Mouse (Mus musculus) cortical plate, adult 2 months (tissue): ENCODE data around the gene Fam198a.

Experiments used
- CTCF ChIP-seq: fragments of 200-500 bp; IDR thresholded peaks from 2 replicates; pipeline ENCODE4 v1.5.1; 2011; ENCODE audit warnings: mild to moderate bottlenecking, control low read depth, low read length; ENCODE audit not compliant: insufficient read depth; ENCODE audit errors: extremely low read depth
- POLR2A ChIP-seq: fragments of 200-500 bp; IDR thresholded peaks from 2 replicates; pipeline ENCODE4 v1.6.1; 2011; ENCODE audit warnings: mild to moderate bottlenecking, low read length, control low read depth; ENCODE audit not compliant: insufficient read depth; ENCODE audit errors: extremely low read depth

- TF ChIP-seq POLR2A (no peak), CTCF (no peak)
Observed at GRCm38 (mm10) chr9:121981046-121981445, 30.3 kb downstream of the Fam198a start.
